Mouse (Mus musculus) megakaryocyte, embryonic 14.5 days (primary cell): ENCODE measurements at regions not wholly inside any gene's neighbourhood (a gene's known extent, or its start where the extent isn't known, plus 50 kb on each side); places are given as distances from the start of the nearest gene placed in this dataset.

ENCODE experiments used
- FLI1 ChIP-seq: IDR thresholded peaks from 2 replicates; pipeline ENCODE4 v1.6.1; 2012; ENCODE audit warnings: low read length, inconsistent platforms, mixed read lengths
- GATA1 ChIP-seq: IDR thresholded peaks from 3 replicates; pipeline ENCODE4 v1.6.1; 2012; ENCODE audit warnings: mixed read lengths, low read length, inconsistent platforms, borderline replicate concordance

DNA sequence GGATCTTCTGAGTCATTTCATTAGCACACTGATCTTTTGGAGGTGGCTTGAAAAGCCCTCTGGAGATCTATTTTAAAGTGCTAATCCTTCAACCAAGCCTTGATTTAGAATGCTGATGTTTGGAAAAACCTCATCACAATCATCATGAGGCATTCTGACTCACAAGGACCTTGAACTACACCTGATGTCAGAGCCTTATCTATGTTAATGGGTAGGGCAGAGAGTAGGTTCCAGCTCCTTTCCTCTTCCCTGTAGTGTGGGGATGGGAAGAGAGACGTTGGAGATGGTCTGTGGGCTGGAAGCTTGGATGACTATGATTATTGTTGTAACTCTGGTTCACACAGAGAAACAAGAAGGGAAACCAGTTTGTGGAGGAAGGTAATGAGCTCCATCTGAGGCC, 63.0 kb upstream of the Gsap start:
- TF ChIP-seq GATA1, result no peak
- TF ChIP-seq FLI1, result no peak
